Mouse (Mus musculus): Measurements from ENCODE around the gene Spaca4.

The Spaca4 gene

DNA sequence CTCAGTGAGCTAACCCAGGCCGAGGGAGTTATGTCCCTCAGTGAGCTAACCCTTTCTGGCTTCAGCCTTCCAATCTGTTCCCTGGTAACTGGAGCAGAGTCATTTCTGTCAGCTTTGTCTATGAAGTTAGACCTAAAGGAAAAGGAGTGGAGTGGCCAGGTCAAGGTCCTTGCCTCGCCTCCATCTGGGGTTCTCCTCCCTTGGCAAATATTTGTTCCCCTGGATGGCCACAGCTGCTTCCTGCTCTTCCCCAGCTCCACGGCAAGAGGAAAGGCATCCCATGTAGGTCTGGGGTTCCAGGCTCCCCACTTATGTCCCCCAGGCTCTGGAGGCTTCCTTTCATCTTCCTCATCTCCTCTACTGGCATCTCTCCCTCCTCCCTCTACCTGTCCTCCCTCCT lies 2.0 kb upstream of the Spaca4 start:
- DNase-seq (ENCODE audit: low spot score in 2 of 2) = no peak

- DNase-seq (ENCODE audit: low spot score in 2 of 2) = no peak
These were observed 806 bp upstream of the Spaca4 start for GRCm38 (mm10) chr7:45726419-45726818.

- no peak for DNase-seq (ENCODE audit: low spot score in 2 of 2)
These were observed 462 bp downstream of the Spaca4 start for GRCm38 (mm10) chr7:45725151-45725550.

- no peak for DNase-seq (ENCODE audit: low spot score in 2 of 2)
These were observed 1.8 kb downstream of the Spaca4 start for GRCm38 (mm10) chr7:45723781-45724180.

GRCm38 (mm10) chr7:45723301-45723700 lies 2.3 kb downstream of the Spaca4 start:
- DNase-seq (ENCODE audit: low spot score in 2 of 2) = no peak

DNA sequence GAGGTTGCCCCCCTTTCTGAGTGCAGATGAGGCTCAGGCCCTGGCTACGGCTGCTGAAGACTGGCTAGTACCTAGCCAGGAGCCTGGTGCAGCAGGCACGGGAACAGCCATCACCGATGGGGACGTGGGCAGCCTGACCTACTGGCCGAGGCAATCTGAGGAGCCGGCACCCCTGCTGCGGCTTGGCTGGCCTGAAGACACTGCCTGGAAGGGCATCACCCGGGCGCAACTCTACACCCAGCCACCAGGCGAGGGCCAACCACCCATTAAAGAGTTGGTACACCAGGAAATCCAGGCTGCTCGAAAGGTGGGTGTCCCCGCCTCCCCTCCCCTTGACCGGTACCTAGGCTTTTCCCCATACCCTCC lies 3.3 kb downstream of the Spaca4 start:
- DNase-seq (ENCODE audit: low spot score in 2 of 2) = no peak

DNA sequence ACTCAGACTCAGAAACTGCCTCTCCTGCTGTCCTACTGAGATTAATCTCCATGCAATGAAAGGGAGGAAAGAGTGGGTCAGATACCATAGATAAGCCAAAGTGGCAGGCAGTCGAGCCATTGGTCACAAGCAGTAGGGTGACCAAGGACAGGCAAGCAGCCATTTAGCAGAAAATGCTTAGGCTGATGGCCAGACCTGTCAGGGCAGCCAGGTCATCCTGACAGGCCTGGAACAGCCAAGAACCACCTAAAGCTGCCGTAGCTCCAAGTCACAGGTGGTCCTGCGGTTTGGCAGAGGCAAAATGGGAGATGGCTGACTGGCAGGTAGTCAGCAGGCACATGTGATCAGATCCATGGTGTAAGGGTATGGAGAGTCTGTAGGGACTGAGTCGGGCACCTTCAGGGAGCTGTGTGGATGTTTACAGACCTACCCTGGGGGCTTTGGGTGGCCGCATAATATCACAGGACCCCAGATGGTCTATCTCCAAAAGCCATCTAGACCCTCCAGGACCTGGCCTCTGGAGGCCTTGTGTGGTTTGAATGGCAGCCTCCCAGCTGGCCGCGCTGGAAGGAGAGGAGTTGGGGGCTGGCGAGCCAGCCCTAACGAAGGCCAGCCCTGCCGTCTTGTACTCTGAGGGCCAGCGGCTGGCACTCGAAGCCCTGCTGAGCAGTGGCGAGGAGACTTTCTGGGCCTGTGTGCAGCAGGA lies 3.8 kb downstream of the Spaca4 start:
- DNase-seq (ENCODE audit: low spot score in 2 of 2) = no peak

DNA sequence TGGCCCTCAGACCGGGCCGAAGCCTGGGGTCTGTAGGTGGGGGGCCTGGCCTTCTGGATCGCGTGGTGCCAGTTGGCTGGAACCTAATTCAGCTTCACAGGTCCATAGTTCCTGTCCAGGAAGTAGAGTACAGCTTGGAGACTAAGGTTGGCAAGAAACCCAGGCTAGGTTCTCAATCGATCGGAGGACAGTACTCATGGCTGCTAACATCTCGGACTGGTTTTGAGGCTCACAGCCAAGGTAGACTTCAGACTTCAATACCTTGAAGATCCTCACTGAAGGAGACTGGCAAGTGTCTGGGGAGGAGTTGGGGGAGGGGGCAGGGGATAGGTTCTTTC lies 4.4 kb downstream of the Spaca4 start:
- no peak for DNase-seq (ENCODE audit: low spot score in 2 of 2)

- DNase-seq (ENCODE audit: low spot score in 2 of 2) = no peak
These were observed 5.0 kb downstream of the Spaca4 start, which contains the start of gene Fam83e for GRCm38 (mm10) chr7:45720413-45721233. Fam83e (plus strand) TSS chr7:45721212.

GRCm38 (mm10) chr7:45719738-45720412 lies 5.7 kb downstream of the Spaca4 start:
- DNase-seq (ENCODE audit: low spot score in 2 of 2) = no peak

DNA sequence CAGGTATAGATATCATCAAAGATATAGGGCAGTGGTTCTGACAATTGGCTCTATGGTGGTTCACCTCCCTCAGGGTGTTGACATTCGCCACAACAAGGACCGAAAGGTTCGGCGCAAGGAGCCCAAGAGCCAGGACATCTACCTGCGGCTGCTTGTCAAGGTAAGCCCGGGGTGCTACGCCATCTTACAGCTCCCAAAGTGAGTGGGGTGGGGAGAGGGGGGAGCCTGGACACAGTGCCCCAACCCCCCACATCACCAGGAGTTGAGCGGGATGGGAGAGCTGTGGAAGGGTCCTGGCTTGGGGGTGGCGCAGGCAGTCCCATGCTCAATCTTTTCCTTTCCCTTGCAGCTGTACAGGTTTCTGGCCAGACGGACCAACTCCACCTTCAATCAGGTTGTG lies 6.4 kb downstream of the Spaca4 start:
- peak in 1 of 2 experiments; percentile 12 for DNase-seq (ENCODE audit: low spot score in 2 of 2)

GRCm38 (mm10) chr7:45718331-45718730 lies 7.3 kb downstream of the Spaca4 start:
- DNase-seq (ENCODE audit: low spot score in 2 of 2) = no peak

DNA sequence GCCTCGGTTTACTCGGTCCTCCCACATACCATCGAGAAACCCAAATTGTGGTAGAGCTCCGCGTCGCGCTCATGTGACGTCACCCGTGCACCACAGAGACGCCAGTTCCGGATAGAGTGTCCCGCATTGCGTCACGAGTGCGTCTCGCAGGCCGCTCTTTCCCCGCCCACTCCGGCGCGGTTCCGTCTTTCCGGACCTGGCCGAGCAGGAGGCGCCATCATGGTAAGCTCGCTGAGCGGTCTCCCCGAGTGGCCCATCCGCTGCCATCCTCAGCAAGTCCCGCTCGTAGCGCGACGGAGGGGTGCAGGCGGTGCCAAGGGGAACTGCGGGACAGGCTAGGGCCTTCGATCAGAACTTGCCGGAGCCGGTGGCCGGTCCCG lies 7.7 kb downstream of the Spaca4 start, which contains the start of gene Sphk2:
Gene Sphk2 (minus strand): TSS at position 85 of the 380 bp plus-strand sequence.
- DNase-seq (ENCODE audit: low spot score in 2 of 2) = peak; percentile 97 to 99

GRCm38 (mm10) chr7:45716952-45717917 lies 8.4 kb downstream of the Spaca4 start:
- DNase-seq (ENCODE audit: low spot score in 2 of 2) = no peak

- DNase-seq (ENCODE audit: low spot score in 2 of 2) = no peak
These were observed 9.2 kb downstream of the Spaca4 start for GRCm38 (mm10) chr7:45716460-45716857.

- no peak for DNase-seq (ENCODE audit: low spot score in 2 of 2)
These were observed 9.7 kb downstream of the Spaca4 start for GRCm38 (mm10) chr7:45715741-45716459.

DNA sequence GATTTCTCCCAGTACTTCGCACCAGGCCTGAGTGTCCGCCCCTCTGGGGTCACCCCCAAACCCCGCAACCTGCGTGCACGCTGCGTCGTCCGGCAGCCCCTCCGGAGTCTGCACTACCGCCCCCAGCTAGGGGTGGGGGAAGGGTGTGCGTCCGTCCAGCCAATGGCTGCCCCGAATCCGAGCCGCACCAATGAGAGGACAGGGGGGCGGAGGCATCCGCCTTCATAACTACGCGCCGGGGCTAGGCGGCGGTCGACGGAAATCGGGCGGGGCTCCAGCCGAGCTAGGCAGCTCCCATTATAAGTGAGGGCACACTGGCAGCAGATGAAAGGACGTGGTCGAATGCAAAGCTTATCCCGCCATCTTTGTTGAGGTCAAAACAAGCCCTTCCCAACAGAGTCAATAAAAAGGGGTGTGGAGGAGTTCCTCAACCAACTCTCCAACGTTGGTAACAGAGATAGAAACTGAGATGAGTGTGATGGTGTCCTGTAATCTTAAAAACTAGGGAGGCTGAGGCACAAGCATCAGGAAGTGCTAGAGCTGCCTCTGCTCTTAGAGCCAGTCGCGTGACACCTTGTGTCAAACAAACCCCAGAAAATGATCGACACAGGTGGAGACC lies 10.4 kb downstream of the Spaca4 start, which contains the start of gene Rpl18:
Gene Rpl18 (plus strand): TSS at position 368 of the 619 bp plus-strand sequence.
- peak; percentile 98 for DNase-seq (ENCODE audit: low spot score in 2 of 2)

GRCm38 (mm10) chr7:45714630-45715089 lies 11.0 kb downstream of the Spaca4 start:
- DNase-seq (ENCODE audit: low spot score in 2 of 2) = no peak

DNA sequence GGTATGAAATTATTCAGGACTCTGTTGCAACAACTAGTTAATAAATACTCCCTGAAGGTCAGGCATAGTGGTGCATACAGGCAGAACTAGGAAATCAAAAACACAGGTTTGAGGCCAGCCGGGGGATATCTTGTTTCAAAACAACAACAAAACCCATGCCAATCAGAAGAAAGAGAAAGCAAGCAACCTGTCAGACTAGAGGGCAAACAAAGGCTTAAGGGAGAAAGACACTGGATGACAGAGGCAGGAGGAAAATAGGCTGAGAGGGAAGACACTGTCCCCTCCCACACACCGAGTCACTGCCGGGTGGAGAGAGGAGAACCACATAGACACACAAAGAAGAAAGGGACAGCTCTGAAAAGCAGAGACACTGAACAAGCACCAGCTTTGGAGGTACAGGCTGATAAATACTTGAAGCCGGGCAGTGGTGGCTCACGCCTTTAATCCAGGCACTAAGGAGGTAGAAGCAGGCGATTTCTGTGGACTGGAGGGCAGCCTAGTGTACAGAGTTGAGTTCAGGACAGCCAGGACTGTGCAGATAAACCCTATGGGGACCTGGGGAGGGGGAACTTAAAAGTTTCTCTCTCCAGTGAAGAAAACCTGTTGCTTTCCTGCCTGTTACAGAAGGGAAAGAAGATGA lies 11.6 kb downstream of the Spaca4 start:
- DNase-seq (ENCODE audit: low spot score in 2 of 2) = no peak

GRCm38 (mm10) chr7:45713396-45713795 lies 12.2 kb downstream of the Spaca4 start:
- no peak for DNase-seq (ENCODE audit: low spot score in 2 of 2)
